Mouse (Mus musculus): Measurements from ENCODE around the gene Myod1.

The Myod1 gene

GRCm38 (mm10) chr7:46415818-46416425, 39.6 kb downstream of the Myod1 start:
- no peak for DNase-seq (ENCODE audit: low read depth, low spot score)

GRCm38 (mm10) chr7:46417467-46417866, 41.2 kb downstream of the Myod1 start:
- no peak for DNase-seq (ENCODE audit: low read depth, low spot score)

- no peak for DNase-seq (ENCODE audit: low read depth, low spot score)
These were observed 41.9 kb downstream of the Myod1 start for GRCm38 (mm10) chr7:46418102-46418622.

GRCm38 (mm10) chr7:46421535-46421934, 45.3 kb downstream of the Myod1 start:
- no peak for DNase-seq (ENCODE audit: low read depth, low spot score)

- DNase-seq (ENCODE audit: low read depth, low spot score): no peak
These were observed 45.9 kb downstream of the Myod1 start for GRCm38 (mm10) chr7:46422052-46422763.

GRCm38 (mm10) chr7:46422764-46423412, 46.6 kb downstream of the Myod1 start:
- DNase-seq (ENCODE audit: low read depth, low spot score): peak; percentile 29

GRCm38 (mm10) chr7:46423951-46424350, 47.7 kb downstream of the Myod1 start:
- DNase-seq (ENCODE audit: low read depth, low spot score): no peak

- no peak for DNase-seq (ENCODE audit: low read depth, low spot score)
These were observed 48.7 kb downstream of the Myod1 start for GRCm38 (mm10) chr7:46425012-46425411.

Measured in forelimb bud, embryonic 11.5 days (tissue).